Mouse (Mus musculus): ENCODE measurements around the gene Rrm2.
"Not testable (repeated sequence)": the region's sequence is repeated elsewhere in the genome, so short reads cannot be mapped to it uniquely, and the experiment has no call there.

The Rrm2 gene

GRCm38 (mm10) chr12:24707954-24708823 lies at the start of gene Rrm2:
Gene Rrm2 (plus strand): TSS chr12:24708241.
- peak; percentile 96 to 97 for DNase-seq

DNA sequence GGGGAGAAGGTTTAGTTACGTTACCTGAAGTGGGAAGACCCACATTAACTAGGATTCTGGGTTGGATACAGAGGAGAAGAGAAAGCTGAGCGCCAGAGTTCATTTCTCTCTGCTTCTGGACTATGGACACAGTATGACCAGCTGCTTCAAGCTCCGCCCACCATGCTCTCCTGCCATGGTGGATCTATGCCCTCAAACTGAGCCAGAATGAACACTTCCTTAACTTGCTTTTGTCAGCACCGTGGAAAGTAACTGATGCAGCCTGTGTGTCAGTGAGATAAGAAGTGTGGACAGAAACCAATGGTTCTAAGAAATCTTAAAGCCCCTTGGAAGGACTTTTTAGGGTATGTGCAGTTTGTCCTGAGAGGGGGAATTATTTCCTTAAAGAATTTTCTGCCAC lies 49.0 kb upstream of the Rrm2 start:
- DNase-seq, result no peak

DNA sequence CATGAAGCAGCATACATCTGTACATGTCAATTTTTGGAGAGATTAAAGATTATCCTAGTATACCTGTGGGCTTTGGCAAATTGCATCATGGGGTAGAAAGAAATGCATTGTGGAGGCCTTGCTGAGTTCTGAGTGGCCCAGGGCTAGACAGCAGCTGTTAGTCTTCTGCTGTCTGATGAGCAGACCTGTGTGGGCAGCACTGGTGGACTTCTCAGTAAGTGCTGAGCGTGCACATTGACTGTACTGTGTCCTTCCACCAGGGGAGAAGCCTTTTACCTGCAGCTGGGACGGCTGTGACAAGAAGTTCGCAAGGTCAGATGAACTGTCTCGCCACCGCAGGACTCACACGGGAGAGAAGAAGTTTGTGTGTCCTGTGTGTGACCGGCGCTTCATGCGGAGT lies 48.1 kb upstream of the Rrm2 start:
- DNase-seq, result no peak

DNA sequence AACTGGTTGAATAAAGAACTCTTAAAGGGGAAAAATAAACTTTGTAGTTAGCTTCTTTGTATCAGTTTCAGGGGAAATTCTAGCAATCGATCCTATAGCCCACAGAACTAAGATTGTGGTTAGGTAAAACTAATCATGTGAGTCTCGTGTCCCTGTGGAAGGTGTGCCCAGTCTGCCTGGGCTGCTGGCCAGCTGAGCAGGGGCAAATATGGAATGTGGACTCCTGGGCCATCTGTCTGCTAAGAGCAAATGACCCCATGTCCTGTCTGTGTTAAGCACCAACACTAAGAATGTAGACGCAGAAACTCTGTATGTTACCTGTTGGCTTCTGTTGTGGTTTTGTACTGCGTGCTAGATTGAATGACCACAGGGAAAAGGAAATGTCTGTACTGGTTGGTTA lies 46.9 kb upstream of the Rrm2 start:
- no peak for DNase-seq

DNA sequence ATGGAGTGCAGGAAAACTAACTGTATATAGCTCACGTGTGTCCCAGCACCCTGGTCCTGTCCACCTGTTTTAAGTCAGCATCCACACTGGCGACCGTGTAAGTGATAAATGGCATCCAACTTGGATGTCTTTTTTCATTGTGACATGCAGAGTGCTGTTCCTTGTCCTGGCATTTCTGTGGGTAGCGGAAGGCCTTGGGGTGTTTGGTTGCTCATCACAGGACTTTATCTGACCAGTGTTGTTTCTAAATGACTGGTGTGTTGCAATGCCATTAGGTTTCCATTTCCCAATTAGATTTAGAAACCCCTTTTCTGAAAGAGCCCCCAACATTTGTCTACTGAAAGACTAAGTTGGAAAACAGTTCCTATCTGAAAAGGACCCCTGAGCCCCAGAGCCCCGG lies 45.9 kb upstream of the Rrm2 start:
- no peak for DNase-seq

GRCm38 (mm10) chr12:24680096-24680491 lies 27.9 kb upstream of the Rrm2 start:
- peak in 1 of 2 experiments; percentile 43 for DNase-seq

GRCm38 (mm10) chr12:24680492-24681285 lies 27.4 kb upstream of the Rrm2 start:
- peak; percentile 47 to 56 for DNase-seq

- DNase-seq, result peak; percentile 30 to 47
These were observed 26.6 kb upstream of the Rrm2 start, which contains the start of gene Cys1 for GRCm38 (mm10) chr12:24681286-24682023. Gene Cys1 (minus strand): TSS chr12:24681813.

GRCm38 (mm10) chr12:24682563-24682962 lies 25.5 kb upstream of the Rrm2 start:
- no peak for DNase-seq

DNA sequence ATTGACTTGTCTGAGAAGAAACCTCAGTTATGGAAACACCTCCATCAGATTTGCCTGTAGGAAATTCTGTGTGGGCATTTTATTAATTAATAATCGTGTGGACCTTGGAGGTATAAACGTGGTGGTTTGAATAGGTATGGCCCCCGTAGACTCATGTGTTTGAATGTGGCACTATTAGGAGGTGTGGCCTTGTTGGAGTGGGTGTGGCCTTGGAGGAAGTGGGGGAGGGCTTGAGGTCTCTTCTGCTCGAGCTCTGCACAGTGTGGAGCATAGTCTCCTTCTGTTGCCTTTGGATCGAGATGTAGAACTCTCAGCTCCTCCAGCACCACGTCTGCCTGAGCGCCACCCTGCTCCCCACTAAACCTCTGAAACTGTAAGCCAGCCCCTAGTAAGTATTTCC lies 24.6 kb upstream of the Rrm2 start:
- no peak for DNase-seq

GRCm38 (mm10) chr12:24686038-24686695 lies 21.9 kb upstream of the Rrm2 start:
- no peak for DNase-seq

DNA sequence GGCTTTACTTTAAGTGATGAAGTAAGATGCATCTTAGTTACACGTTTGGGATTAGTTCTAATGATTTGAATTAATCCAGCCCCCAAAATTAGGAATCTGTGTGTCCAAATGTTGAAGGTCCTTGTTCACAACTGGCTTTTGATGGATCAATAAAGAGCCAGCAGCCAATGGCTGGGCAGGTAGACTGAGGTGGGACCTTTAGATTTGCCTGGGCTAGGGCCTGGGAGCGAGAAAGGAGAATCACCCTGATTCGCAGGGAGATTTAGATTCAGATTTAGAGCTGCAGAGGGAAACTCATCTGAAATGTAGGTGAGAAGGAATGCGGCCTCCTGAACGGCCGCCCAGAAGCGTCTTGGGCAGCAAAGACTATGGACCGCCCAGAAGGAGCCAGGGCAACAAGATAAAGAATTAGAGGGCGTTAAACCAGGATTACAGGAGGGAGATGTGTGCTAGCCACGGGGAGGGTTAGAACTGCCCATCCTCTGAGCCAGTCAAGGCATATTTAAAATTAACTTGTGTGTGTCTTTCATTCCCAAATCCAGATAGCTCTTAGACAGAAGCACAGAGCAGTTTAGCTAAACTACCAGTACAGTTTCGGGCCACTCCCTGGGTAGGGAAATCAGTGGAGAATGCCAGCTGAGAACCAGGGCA lies 21.2 kb upstream of the Rrm2 start:
- DNase-seq, result no peak

DNA sequence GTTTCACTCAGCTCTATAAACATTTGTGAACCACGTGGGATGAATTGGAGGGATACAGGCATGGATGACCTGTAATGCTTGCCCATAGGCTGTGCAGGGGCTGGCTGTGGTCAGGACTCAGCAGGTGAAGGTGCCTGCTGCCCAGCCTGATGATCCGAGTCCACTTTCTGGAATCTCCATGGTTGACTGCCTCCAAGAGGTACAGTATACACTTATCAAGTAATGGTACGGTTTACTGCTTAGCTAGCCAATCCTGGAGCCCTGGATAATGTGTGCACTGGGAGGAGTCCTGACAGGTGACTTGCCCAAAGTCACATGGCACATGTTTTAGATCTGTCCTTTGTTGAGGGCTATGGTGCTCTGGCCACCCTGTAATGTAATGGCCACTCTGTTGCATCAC lies 17.7 kb upstream of the Rrm2 start:
- no peak for DNase-seq

- peak; percentile 80 to 90 for DNase-seq
These were observed 11.2 kb upstream of the Rrm2 start for GRCm38 (mm10) chr12:24696500-24697483.

GRCm38 (mm10) chr12:24697484-24698204 lies 10.4 kb upstream of the Rrm2 start:
- DNase-seq, result no peak

- DNase-seq, result no peak
These were observed 9.5 kb upstream of the Rrm2 start for GRCm38 (mm10) chr12:24698514-24698913.

GRCm38 (mm10) chr12:24699578-24699977 lies 8.5 kb upstream of the Rrm2 start:
- no peak for DNase-seq

DNA sequence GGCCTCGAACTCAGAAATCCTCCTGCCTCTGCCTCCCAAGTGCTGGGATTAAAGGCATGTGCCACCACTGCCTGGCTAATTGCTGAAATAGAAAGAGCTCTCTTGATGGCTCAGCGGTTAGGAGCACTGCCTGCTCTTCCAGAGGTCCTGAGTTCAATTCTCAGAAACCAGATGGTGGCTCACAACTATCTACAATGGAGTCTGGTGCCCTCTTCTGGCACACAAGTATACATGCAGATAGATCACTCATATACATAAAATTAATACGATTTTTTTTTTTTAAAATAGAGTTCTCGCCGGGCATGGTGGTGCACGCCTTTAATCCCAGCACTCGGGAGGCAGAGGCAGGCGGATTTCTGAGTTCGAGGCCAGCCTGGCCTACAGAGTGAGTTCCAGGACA lies 6.4 kb upstream of the Rrm2 start:
- DNase-seq, result not testable (repeated sequence)

DNA sequence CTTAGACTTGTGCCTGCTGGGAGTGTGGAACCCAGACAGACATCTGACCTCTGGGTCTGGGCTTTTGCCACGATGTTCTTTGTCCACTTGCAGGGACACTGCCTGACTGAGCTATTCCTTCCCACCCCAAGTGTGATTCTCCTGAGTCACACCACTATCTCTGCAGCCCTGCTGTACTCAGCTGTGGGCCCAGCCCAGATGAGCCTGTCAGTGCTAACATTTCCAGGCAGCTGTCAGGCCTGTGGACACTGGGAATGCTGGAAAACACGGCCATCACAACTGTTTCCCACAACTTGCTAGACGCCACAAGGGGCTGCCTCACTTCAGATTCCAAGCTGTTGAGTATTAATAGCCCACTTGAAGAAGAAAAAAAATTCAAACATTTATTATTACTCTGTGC lies 5.0 kb upstream of the Rrm2 start:
- no peak for DNase-seq
